Mouse (Mus musculus) layer of hippocampus, adult 8-10 months (tissue): ENCODE results near the gene Slamf9. TPM values are rescaled to one million over a fixed set of nuclear protein-coding genes. Genes with fewer than 3 reads are reported as not detected.
A peak's percentile ranks its signal among the peaks of the same experiment; 100 is the strongest.

Source experiments
- DNase-seq, 2 experiments: peaks; one replicate each; pipeline ENCODE4 v3.0.0; 2022; ENCODE audit warnings: low spot score in 2 of 2
- total RNA-seq, 4 experiments: library from RNA; stranded (reverse); gene quantifications; 2 replicates each; pipeline ENCODE4 v1.2.4; 2022

The Slamf9 gene
- total RNA-seq, 4 experiments from 2014 or later = 7.5 to 8.6 TPM; not detected in 2

DNA sequence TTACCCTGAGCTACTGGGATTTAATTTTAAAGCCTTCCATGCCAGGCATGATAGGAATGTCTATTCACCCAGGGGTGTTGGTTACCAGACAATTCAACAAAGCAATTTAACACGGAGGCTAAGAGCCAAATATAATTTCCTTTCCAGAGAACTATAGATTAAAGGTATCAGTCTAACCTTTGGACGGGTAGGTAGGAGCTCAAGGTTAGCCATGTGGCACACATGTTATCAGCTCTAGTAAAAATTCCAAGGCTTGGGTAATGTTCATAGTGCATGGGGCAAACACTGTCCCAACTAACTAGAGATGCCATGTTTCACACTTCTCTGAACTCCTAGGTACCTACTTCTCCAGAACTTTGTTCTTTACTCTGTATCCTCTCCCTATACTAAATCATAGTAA is 13.6 kb upstream of the Slamf9 start:
- no peak for DNase-seq

DNA sequence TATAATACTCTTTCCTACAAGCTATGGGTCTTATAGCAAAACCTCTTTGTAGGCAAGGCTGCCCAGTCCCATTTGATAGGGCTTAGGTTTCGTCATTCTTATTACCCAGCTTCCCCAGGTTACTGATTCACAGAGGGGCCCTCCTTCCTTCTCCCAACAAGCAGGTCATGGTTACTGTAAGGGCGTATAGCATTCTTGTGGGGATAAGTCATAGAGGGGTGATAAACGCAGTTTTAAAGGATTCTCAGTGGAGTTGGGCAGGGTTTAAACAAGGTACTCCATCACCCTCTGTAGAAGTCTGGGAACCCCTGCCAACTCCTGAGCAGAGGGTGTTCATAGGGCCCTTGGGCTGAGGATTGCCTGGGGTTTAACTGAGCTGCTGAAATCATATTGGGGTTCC is 12.6 kb upstream of the Slamf9 start:
- DNase-seq = no peak

DNA sequence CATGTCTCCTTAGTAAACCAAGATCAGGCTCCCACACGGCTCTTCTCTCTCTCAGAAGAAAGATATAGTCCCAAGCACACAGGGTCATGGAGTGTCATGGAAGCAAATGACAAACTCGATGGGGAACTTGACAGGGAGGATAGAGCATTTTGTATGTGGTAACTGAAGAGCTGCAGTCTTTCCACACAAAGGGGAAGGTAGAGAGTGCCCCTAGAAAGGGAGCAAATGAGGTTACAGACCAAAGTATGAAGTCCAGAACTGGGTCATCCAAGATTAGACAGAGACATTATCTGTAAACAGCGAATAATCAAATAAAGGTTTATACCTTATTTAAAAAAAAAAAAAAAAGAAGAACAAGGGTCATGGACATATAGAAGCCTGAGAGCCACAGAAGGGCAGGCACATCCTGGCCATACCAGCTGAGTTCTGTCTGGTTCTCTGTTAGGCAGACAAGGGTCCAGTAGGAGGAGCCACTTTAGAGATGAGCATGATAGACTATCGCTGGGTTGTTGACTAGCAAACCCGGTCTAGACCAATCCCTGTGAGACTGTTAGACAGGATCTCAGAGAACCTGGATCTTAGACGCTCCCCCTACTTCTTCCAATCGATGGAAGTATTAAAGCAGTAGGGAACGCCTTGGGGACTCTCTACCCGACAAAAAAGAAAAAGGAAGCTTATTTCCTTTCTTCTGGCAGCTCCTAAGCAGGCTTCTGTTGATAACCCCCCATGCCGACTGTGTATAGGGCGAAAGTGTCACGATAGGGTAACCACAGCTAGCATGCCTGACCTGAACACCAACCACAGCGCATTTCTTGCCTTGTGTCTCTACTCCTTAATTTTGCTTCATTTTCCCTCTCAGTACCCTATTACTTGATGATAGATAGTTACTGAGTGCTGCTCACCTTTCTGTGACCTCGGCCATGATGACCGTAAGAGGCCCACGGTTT is 11.5 kb upstream of the Slamf9 start:
- no peak for DNase-seq

DNA sequence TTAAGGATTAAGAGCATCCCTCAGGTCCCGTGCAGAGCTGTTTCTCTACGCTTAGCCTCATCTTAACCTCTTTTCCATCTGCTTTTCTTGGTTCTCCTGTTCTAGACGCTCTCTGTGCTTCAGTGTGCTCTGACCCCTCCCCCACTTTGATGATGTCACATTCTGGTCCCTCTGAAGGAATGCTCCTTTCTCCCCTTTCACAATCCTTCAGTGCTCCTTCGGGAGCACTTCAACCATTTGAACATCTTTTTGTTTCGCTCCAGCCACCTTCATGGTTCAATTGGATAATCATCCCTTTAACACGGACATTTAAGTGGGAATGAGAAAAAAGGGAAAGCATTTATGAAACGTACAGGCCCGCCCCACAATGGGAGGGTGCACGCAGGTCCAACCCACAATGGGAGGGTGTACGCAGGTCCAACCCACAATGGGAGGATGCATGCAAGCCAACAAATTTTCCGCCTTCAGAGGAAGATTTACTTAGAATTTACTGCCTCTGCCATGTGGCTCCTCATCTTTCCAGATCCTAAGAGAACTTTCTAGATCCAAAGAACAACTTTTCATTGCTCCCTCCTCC is 6.8 kb upstream of the Slamf9 start:
- DNase-seq = no peak

DNA sequence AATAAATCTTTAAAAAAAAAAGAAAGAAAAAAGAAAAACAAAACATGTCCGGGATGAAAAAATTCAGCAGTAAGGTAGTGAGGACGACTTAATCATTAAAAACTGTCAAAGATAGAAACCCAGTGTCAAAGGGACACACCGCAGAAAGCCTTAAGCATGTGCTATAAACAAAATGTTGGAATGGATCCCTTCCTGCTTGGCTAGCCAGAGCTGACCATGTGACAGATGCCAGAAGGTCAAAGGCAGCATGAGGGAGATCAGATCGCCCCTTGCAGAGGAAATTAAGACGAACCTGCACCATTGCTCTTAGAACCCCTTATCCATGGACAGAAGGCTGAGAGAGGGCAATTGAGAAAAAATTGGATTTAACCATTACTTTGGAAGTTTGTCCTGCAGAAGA is 5.8 kb upstream of the Slamf9 start:
- no peak for DNase-seq

DNA sequence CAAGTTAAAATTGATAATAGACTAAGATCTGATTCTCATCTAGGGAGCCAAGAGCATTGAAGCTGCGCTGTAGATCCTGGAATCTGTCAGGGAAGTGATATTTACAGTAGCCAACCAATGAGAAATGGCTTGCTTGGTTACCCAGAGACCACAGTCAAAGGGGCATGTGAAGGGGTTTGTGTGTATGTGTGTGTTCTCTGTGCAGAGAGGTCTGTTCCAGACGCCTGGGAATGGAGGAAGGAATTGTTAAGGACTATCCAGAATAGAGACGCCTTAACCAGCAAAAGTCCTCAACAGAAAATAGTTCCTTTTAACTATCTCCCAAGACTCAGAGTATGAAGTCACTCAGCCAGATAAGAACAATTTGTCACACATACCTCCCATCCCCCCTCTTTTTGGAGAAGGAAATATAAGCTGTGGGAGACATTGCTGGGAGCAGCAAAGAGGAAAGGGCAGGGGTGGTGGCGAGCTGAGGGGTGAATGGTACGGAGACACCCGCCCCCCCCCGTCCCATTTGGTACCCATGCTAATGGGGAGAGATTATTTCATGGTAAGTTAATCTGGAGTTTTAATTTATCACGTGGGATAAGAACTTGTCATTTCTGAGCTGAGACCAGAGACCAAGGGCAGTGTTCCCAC is 5.2 kb upstream of the Slamf9 start:
- no peak for DNase-seq

DNA sequence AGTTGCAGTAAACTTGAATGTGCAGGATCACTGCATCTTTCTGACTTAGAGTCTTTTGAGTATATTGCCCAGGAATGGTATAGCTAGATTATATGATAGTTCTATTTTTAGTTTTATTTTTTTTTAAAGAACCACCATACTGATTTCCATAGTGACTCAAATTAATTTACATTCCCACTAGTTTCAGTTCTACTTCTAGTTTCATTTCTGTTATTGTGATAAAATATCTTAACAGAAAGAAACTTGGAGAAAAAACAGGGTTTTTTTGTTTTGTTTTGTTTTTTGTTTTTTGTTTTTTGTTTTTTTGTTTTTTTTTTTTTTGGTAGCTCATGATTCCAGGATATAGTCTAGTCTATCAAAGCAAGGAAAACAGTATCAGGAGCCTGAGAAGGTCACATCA is 2.2 kb upstream of the Slamf9 start:
- no peak for DNase-seq

DNA sequence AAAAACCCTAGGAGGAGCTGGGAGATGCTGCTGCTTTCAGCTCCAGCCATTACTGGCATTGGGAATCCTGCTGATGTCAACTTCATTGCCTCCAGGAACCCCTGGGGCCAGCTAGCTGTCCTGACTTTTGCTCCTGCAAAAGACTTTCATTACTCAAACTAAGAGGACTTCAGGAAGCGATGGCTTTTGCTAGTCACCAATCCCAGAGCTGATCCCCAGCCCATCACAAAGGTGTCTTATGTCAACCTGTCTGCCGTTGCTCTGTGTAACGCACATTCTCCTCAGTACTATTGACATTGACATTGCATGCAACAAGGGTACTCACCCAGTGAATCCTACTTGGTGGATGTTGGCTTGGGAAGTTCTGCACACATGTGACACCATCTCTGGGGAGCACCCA is 962 bp upstream of the Slamf9 start:
- no peak for DNase-seq

DNA sequence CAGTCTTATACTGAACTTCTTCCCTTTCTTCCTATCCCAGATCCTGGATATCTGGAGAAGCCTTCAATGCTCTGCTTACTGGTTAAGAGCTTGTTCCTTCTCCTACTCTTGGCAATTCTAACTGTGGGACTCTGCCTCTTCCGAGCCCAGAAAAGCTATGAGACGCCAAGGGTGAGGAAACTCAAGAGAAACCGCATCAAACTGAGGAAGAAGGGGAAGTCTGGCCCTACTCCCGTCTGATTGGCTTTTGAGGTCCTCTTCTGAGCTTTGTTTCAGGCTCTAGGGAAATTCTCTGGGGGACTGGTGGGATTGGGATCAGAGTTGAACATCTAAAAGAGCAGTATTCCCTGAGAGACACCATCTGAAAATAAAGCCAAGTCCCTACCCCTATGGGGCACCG is 2.9 kb downstream of the Slamf9 start:
- DNase-seq = no peak

DNA sequence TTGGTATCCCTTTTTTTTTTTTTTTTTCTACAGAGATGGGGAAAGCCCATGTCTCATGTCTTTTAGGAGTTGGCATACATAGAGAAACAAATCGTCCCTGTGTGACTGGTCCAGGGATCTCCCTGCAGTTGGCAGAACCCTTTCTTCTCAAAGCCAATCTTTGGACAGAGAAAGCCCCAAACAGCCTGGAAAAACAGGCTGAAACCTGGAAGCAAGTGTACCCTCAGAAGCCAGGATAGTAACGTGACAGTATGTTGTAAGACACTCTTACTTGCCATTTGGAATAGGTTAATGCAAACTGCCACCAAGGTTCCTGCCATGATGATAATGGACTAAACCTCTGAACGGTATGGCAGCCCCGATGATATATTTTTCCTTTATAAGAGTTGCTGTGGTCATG is 5.2 kb downstream of the Slamf9 start:
- no peak for DNase-seq

DNA sequence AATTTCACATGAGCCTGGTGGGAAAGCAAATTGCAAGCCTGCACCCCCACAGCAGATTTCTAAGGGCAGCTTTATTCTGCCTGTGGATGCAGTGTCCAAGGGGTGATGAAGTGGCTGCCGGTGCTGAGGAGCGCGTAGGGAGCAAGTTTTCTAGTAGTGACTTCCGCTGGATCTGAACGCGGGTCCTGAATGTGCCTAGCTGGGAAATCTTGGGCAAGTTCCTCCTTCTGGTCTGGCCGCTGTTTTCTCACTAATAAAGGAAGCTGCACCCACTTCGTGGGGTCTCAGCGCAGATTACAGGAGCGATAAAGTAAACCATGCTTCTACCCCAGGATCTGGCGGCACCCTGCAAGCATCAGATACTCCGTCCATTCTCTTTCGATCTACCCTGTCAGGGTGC is 6.0 kb downstream of the Slamf9 start:
- DNase-seq = no peak

DNA sequence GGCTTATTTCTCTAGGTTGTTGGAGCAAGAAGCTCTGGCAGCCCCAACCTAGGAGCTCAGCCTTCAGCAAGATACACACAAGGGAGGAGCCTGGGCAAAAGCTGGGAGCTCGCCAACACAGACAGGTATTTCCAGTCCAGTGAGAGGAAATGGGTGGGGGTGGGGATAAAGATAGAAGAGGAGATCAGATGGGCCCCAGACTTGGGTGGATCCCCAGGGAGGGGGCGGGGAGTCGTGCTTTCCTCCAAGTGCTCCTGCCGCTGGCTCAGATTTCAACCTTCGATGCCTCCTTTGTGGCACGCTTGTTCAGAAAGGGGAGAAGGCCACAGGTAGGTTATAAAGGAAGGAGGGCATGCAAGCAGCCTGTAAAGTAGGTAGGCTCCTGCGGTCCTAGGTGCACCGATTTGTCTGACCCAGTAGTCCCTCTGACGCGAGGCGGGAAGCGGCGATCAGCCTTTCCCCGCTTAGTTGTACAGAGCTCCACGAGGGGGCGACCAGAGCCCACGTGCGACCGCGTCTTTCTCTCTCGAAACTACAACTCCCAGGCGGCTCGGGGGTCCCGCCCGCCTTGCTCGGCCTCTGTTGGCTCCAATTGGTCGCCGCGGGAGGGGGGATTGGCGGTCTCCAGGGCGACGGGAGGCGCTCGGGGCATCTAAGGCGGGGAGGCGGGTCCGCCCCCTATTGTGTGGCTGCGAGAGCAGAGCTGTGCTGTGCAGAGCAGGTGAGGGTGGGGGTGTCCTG is 6.6 kb downstream of the Slamf9 start, which contains the start of gene Igsf9:
TSS of gene Igsf9 (plus strand) at position 249 of the 741 bp plus-strand sequence.
- peak; percentile 88 to 89 for DNase-seq

DNA sequence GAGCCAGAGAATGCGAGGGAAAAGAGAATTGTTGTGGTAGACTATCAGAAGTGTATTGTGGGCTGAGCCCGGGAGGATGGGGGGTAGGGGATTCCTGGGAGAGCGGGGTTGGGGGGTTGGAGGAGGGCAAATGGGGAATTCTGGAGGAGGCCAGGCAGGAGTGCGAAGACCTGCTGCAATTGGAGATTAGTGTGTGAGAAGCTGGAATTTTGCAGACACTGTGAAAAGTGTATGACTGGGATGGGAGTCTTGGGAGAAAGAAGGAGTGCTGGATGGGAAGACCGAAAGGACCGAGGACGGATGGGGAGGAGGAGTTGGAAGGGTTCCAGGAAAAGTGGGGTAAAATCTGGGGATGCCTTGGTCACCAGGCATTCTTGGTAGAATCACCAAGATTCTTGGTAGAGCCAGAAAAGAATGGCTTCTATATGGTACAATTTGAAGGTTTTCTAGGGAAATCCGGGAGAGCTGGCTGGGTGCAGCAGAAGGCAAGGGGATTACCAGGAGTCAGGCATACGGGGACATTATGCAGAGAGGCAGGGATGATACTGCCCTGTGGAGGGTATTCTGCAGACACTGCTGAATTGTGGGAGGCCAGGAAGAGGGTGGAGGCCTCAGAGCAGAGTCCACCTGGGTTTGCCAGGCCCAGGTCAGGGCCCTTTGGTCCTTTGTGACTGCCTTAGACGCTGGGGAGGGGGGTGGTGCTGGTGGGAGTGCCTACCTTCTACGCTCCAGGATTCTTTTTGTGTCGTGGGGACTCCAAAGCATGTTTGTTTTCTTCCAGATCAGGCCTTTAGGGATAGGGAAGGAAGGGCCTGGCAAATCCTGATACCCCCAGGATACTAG is 7.6 kb downstream of the Slamf9 start:
- no peak for DNase-seq

DNA sequence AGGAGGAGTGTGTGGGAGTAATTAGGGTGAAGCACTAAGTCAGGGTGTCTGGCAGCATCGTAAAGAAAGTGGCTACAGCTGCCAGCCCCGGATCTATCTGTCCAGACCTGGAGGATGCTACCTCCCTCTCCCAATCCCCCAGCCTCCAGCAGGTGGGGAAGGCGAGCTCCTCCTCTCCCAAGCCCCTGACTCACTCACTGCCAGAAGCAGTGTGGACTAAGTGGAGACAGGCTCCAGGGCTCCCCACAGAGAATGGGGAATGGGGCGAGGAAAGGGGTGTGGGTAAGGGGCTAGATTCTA is 8.2 kb downstream of the Slamf9 start:
- DNase-seq = no peak

DNA sequence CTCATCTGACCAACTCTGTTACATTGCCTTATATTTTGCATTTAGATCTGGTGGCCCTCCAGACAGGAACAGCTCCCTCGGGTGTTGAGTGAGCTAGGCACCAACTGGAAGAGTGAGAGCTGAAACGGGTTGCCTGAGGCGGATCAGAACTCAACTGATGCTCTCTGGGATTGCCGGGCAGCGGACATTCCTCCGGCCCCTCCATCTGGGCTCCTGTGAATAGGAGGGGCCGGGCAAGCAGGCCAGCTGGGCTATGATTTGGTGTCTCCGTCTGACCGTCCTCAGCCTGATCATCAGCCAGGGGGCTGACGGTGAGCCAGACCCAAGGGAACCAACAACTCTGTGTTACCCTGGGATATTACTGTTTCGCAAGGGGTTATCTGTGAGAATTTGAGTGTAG is 9.1 kb downstream of the Slamf9 start:
- no peak for DNase-seq

DNA sequence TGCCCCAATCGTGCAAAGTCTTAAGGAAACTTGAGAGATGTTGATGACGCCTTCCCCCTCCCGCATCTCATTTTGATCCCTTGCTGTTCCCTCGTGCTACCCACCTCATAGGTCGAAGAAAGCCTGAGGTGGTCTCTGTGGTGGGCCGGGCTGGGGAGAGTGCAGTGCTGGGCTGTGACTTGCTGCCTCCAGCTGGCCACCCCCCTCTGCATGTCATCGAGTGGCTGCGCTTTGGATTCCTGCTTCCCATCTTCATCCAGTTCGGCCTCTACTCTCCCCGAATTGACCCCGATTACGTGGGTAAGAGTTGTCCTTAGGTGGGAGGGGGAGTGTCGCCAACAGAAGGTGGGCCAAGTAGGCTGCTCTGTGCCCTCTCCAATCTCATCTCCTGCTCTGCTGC is 9.5 kb downstream of the Slamf9 start:
- no peak for DNase-seq

DNA sequence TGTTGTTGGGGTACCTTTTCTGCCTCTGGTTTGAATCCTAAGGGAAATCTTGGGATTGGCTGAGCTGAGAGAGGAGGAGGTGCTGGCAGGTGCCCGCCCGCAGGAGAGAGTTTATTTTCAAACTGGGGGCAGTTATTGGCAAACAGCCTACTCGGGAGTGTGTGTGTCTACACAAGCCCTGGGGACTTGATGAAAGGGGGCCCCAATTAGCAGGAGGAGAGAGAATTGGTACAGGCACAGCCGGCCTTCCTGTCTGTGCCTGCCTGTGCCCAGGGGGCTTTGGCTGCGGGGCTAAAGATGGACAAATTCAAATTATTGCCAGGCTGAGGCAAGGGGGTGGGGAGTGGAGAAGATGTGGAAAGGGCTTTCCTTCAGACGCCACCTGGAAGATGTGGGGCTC is 10.7 kb downstream of the Slamf9 start:
- DNase-seq = no peak

DNA sequence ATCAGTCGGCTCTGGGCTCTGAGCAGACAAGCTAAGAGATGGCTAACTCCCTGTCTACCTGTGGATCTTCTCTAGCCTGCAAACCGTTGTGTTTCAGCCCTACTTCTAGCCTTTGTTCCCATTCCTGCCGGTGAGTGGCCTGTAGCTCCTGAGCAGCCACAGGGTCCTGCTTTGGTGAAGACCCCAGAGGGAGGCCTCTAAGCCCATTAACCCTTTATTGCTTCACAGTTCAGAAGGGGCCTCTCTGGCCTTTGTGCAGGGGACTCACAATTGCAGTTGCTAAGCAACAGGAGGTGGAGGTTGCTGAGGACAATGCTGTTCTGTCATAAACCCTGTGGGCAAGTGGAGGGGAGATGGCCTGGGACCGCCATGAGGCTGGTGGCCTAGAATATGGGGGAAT is 11.1 kb downstream of the Slamf9 start:
- DNase-seq = no peak

DNA sequence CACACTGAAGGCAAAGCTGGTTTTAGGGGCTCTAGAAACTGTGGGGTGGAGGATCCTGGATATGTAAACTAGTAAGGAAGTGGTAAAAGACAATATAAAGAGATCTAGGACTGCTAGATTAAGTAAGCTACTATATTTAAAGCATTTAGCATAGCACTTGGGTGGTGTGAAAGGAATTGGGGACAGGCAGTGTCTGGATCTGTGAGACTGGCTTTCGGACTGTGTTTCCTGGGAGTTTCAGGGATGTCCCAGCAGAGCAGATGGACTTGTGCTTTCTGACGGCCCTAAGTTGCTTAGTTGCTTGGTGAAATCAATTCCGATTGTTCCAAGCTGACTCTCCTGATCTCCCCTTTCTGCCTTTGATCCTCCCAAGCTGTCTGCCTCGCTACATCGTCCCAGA is 11.5 kb downstream of the Slamf9 start:
- no peak for DNase-seq

DNA sequence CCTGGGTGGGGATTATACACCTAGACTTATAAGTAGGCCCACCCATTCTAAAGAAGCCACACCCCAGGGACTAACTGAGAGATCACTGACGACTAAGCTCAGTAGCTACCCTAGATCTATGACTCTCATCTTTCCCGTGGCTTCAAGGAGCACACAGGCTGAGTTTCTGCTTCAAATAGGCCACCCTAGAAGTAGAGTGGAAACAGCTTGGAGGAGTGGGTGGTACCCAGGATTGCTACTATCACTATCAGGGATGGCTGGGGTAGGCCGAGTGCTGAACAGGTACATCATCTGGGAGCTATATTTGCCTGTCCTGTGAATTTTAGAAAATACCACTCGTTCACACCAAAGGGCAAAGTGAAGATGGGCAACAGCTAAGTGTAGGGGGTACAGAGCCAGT is 12.7 kb downstream of the Slamf9 start:
- no peak for DNase-seq

DNA sequence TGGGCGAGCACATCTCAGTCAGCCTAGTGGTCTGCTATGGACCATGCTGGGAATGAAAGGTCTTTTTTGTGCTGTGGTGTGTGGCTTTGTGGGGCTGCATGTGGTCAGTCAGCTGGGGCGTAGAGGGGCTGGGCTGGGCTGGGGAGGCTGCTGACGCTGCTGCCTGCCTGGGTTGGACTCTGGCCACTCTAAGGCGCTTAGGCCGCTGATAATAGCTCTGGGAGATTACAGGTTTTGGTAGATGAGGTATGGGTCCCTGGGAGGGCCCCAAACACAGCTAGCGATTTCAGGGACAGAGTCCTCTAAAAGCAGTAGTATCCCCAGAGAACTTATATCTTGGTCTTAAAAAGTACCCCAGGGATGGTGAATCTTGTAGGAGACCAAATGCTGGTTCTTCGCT is 13.7 kb downstream of the Slamf9 start:
- DNase-seq = no peak
